Mouse (Mus musculus) cerebellum, adult 18-20 months (tissue): Measurements from ENCODE around the gene Mfsd4b5.
"Not testable (repeated sequence)": the region's sequence is repeated elsewhere in the genome, so short reads cannot be mapped to it uniquely, and the experiment has no call there.

ENCODE experiments used
- DNase-seq, 2 experiments: peaks; one replicate each; pipeline ENCODE4 v3.0.0; 2021

The Mfsd4b5 gene

DNA sequence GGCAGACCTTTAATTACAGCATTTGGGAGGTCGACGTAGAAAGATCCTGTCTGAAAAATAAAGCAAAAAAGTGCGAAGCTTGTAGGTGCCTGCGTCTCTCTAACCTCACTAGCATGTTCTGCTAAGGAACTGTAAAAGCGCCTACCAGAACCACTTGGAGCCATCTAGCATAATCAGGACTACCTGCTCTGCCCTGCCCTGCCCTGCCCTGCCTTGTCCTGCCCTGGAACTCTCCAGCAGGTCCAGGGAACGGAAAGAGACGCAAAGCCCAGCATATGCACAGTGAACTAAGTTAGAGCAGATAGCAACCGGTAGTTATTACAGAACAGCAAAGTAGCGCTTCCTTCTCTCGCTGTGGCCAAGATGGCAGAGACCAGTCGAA is 26.0 kb downstream of the Mfsd4b5 start:
- DNase-seq = no peak

DNA sequence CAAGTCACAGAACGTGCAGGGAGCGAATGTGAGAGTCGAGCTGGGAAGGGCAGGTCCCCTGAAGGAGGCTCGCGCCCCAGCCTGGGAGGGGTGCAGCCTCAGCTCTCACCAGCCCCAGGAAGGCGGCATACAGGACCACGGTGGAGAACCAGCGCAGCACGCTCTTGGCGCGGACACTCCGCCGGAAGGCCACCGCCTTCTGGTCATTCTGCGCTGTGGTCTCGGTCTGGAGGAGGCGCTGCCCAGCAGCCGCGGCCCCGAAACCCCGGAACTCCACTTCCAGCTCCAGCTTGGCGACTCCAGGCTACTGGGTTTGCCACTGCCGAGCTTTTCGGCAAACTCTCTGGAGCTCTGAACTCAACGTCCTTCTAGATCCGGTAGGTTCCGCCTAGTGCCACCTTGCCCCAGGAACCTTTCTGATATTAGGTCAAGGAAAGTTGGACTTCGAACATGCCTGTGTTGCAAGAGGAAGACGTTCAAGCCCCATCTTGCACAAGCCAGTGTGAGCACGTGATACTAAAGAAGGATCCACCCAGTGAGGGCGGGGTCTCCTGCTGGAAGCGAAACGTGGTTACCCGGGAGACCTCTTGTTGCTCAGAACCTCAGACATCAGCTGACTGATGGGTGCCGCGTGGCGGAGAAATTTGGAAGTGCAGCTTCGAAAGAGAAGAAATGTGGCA is 26.5 kb downstream of the Mfsd4b5 start, which contains the start of gene Mfsd4b3:
Mfsd4b3 (minus strand) TSS at position 393 of the 680 bp plus-strand sequence.
- DNase-seq = peak; percentile 83 to 90

GRCm38 (mm10) chr10:39958266-39958665 is 28.2 kb downstream of the Mfsd4b5 start:
- no peak for DNase-seq

- DNase-seq = no peak
Measured at GRCm38 (mm10) chr10:39956340-39956878, 30.0 kb downstream of the Mfsd4b5 start.

DNA sequence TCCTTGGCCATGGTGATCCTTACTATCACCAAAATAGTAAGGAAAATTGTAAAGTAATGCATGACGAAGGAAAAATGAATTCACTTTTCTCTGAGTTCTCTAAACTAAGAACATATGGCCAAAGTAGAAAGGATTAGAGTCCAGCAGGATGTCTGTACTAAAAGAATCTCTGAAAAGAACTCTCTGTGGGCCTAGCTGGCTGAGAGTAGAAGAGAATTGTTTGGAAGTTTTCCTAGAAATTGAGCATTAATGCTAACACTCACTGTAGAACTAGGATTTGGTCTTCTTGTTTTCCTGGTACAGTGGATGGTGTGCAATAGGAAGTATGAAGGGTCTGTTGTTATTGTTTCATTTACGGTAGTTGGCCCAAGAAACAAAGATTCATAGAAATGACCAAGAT is 31.3 kb downstream of the Mfsd4b5 start:
- DNase-seq = no peak

GRCm38 (mm10) chr10:39949377-39949954 is 37.0 kb downstream of the Mfsd4b5 start:
- DNase-seq = no peak

DNA sequence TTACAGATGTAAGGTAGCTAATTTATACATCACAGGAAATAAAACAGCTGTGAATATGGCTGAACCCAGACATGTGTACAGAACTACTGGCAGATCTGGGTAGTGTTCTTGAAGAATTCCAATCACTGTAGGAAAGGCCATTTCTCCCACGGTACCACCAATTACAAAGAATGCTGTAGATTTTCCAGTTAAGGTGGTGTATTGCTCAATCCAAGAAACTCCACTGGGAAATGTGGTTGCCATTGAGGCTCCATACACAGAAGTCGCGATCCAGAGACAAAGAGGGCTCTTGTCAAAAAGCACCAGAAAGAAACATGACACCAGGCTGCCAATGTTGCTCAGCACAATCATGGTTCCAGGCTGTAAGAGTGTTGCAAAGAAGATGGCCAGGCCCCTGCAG is 39.3 kb downstream of the Mfsd4b5 start:
- not testable (repeated sequence) for DNase-seq

GRCm38 (mm10) chr10:39936553-39936952 is 49.9 kb downstream of the Mfsd4b5 start:
- DNase-seq = no peak

DNA sequence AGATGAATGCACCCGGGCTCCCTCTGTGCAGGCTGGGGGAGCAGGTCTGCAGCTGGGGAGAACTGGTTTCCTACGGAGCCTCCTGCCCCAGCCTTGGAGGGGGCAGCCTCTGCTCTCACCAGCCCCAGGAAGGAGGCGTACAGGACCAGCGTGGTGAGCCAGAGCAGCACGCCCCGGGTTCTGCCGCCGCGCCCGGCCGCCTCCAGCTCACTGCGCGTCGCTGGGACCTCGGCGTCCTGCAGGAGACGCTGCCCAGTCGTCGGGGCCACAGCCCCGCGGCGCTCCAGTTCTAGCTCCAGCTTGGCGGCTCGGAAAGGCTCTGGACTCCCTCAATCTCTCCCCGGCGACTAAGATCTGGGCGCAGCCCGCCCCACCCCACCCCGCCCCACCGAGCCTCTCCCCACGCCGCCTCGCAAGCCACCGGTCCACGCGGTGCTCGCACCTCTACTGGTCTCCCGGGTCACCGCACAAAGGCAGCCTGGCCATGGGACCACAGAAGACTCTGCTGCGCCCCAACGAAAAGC is 59.8 kb downstream of the Mfsd4b5 start, which contains the start of gene Mfsd4b2:
Mfsd4b2 (minus strand) TSS at position 308 of the 524 bp plus-strand sequence.
- no peak for DNase-seq

DNA sequence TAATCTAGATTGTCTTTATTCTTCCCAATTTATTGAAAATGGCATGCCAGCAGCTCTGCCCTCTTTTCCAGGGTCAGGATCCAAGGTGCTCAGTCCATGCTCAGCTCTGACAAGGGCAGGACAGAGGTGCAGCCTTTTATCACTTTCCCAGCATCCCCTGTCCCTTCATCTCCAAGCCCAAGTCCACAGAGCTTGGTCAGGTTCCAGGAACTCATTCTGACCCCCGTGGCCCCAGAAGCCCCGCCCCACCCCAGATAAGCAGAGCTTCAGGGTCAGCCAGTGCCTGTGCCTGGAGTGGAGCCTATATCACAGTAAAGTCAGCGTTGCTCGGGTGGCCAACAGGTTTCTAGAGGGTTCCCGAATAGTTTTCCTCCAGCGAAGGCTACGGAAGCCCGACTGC is 61.9 kb downstream of the Mfsd4b5 start:
- not testable (repeated sequence) for DNase-seq

- DNase-seq = no peak
Measured at GRCm38 (mm10) chr10:39912616-39913015, 73.8 kb downstream of the Mfsd4b5 start.

GRCm38 (mm10) chr10:39908768-39909441 is 77.5 kb downstream of the Mfsd4b5 start:
- DNase-seq = no peak
